Mouse (Mus musculus) myocyte (in vitro differentiated cells): ENCODE results near the gene Abcf2.

Source experiments
- POLR2A ChIP-seq: IDR thresholded peaks from one replicate; pipeline ENCODE4 v1.6.1; 2011; ENCODE audit warnings: low read depth, mild to moderate bottlenecking, control low read depth, moderate library complexity; ENCODE audit not compliant: insufficient read length
- TCF12 ChIP-seq: IDR thresholded peaks from one replicate; pipeline ENCODE4 v1.6.1; 2011; ENCODE audit warnings: mild to moderate bottlenecking, control low read depth; ENCODE audit not compliant: poor library complexity, insufficient read depth, severe bottlenecking
- USF1 ChIP-seq: IDR thresholded peaks from one replicate; pipeline ENCODE4 v1.6.1; 2011; ENCODE audit warnings: low read depth, mild to moderate bottlenecking, control low read depth, moderate library complexity

- no peak for TF ChIP-seq USF1
- peak; percentile 44 for TF ChIP-seq TCF12
- TF ChIP-seq POLR2A, result peak; percentile 64
These were observed 14.0 kb upstream of the Abcf2 start for GRCm38 (mm10) chr5:24591268-24591721.
